Mouse (Mus musculus) myocyte (in vitro differentiated cells): Measurements from ENCODE around the gene Trpm1. TPM values are rescaled to one million over a fixed set of nuclear protein-coding genes. Genes with fewer than 3 reads are reported as not detected.
A peak's percentile ranks its signal among the peaks of the same experiment; 100 is the strongest.

ENCODE experiments used
- H3K27me3 ChIP-seq: one replicate; pipeline ENCODE4 v1.6.1; 2011; ENCODE audit not compliant: control insufficient read depth, insufficient read depth, insufficient read length
- H3K36me3 ChIP-seq: one replicate; pipeline ENCODE4 v1.6.1; 2011; ENCODE audit not compliant: control insufficient read depth, insufficient read depth
- H3K4me2 ChIP-seq: one replicate; pipeline ENCODE4 v1.6.1; 2011; ENCODE audit warnings: low read depth, control low read depth
- H3K4me3 ChIP-seq: one replicate; pipeline ENCODE4 v1.5.1; 2011; ENCODE audit warnings: mild to moderate bottlenecking, control low read depth, moderate library complexity
- H3K79me2 ChIP-seq: one replicate; pipeline ENCODE4 v1.6.1; 2011; ENCODE audit not compliant: control insufficient read depth, insufficient read depth
- H3ac ChIP-seq: one replicate; pipeline ENCODE4 v1.6.1; 2011; ENCODE audit not compliant: control insufficient read depth, insufficient read length
- CEBPB ChIP-seq: IDR thresholded peaks from 2 replicates; pipeline ENCODE4 v1.6.1; 2011; ENCODE audit warnings: mild to moderate bottlenecking, moderate library complexity; ENCODE audit not compliant: poor library complexity, insufficient read depth, severe bottlenecking
- E2F4 ChIP-seq: IDR thresholded peaks from one replicate; pipeline ENCODE4 v1.6.1; 2011; ENCODE audit warnings: mild to moderate bottlenecking, control low read depth, moderate library complexity; ENCODE audit not compliant: insufficient read depth
- MAX ChIP-seq: IDR thresholded peaks from one replicate; pipeline ENCODE4 v1.6.1; 2011; ENCODE audit warnings: low read depth, mild to moderate bottlenecking, control low read depth
- MYOD1 ChIP-seq, 3 experiments: IDR thresholded peaks; one replicate each; pipeline ENCODE4 v1.6.1; 2011; ENCODE audit warnings: control low read depth in 2 of 3, low read depth in 2 of 3, mild to moderate bottlenecking in 2 of 3, moderate library complexity in 1 of 3; ENCODE audit not compliant: insufficient read length in 2 of 3, control insufficient read depth in 1 of 3
- MYOG ChIP-seq, 3 experiments: IDR thresholded peaks; one replicate each; pipeline ENCODE4 v1.6.1; 2011; ENCODE audit warnings: control low read depth in 2 of 3, low read depth in 2 of 3, mild to moderate bottlenecking in 2 of 3; ENCODE audit not compliant: insufficient read length in 2 of 3, control insufficient read depth in 1 of 3, insufficient read depth in 1 of 3
- POLR2A ChIP-seq: IDR thresholded peaks from one replicate; pipeline ENCODE4 v1.6.1; 2011; ENCODE audit warnings: low read depth, mild to moderate bottlenecking, control low read depth, moderate library complexity; ENCODE audit not compliant: insufficient read length
- POLR2AphosphoS2 ChIP-seq: IDR thresholded peaks from one replicate; pipeline ENCODE4 v1.6.1; 2011; ENCODE audit warnings: low read depth, control low read depth; ENCODE audit not compliant: insufficient read length
- REST ChIP-seq: IDR thresholded peaks from one replicate; pipeline ENCODE4 v1.6.1; 2011; ENCODE audit warnings: mild to moderate bottlenecking, control low read depth, moderate library complexity; ENCODE audit not compliant: insufficient read depth, insufficient read length
- SRF ChIP-seq: IDR thresholded peaks from one replicate; pipeline ENCODE4 v1.6.1; 2011; ENCODE audit warnings: low read depth; ENCODE audit not compliant: control insufficient read depth, insufficient read length
- TCF12 ChIP-seq: IDR thresholded peaks from one replicate; pipeline ENCODE4 v1.6.1; 2011; ENCODE audit warnings: mild to moderate bottlenecking, control low read depth; ENCODE audit not compliant: poor library complexity, insufficient read depth, severe bottlenecking
- TCF3 ChIP-seq: IDR thresholded peaks from one replicate; pipeline ENCODE4 v1.6.1; 2011; ENCODE audit warnings: low read depth, control low read depth; ENCODE audit not compliant: insufficient read length
- USF1 ChIP-seq: IDR thresholded peaks from one replicate; pipeline ENCODE4 v1.6.1; 2011; ENCODE audit warnings: low read depth, mild to moderate bottlenecking, control low read depth, moderate library complexity
- polyA plus RNA-seq: library from polyadenylated mRNA; unstranded; fragments of >200 nt; fragmentation: generic; extraction: Trizol; gene quantifications from one replicate; pipeline ENCODE4 v1.2.1, GENCODE M21; 2012; ENCODE audit warnings: missing spikeins

Trpm1 gene
- polyA plus RNA-seq, 1 experiment = 0.17 TPM

DNA sequence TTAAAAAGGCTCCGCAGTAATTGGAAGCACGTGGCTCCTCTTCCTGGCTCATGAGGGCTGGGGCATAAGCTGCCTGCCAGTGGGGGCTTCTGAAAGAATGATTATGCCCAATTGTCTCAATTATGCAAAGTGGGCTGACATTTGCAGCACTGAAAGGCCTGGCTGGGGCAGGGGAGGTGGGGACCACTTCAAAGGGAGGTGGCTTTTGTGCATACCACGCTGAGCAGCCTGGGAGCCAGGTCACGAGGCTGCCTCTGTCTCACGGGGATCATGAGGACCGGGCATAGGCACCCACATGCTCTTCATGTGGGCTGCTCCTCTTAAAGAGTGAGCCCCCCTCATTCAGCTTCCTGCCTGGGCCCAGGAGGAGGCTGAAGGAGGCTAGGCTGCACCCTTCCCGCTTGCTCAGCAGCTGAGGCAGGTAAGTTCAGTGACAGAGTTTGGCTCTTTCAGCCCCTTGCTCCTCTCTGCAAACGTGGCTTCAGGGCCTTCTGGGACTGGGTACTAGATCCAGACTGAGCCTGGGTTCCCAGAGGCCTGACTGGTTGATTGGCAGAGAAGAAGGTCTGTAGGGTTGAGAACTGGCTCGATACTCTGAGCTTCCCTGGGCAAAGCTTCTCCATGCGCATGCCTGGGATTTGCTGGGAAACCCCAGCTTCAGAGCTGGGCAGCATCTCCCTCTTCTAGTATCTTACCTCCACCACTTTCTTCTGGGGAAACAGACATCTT lies 31.7 kb downstream of the Trpm1 start:
- no peak overlapping the region for H3ac ChIP-seq
- no peak overlapping the region for H3K4me3 ChIP-seq
- H3K36me3 ChIP-seq = no peaks in the 10 kb centered on the region
- TF ChIP-seq SRF = no peak
- TF ChIP-seq MAX = no peak
- TF ChIP-seq E2F4 = no peak
- TF ChIP-seq POLR2A = no peak
- no peak for TF ChIP-seq CEBPB
- TF ChIP-seq MYOG (IDR thresholded peaks at IDR 0.05; ENCODE audit: control insufficient read depth in 1 of 3, insufficient read depth in 1 of 3, insufficient read length in 2 of 3, low read depth in 2 of 3) = no peak
- no peak for TF ChIP-seq REST
- no peaks in the 10 kb centered on the region for H3K79me2 ChIP-seq
- H3K27me3 ChIP-seq = no peaks in the 10 kb centered on the region
- H3K4me2 ChIP-seq = no peak overlapping the region

DNA sequence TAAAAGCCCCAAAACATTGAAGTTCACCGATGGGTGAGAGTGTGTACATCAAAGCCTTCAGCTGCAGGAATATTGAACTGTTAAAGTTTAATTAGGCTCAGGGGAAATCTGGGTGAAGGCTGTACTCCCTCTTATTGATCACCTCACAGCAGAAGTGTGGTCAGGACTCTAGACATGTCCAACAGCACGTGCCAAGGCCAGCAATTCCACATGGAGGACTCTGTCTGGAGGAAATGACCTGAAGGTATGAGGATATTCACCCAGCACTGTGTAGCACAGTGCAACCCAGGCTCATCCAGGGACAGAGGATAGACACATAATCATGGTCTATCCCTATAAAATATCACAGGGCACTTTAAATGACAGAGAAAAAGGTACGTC lies 32.3 kb downstream of the Trpm1 start:
- Histone ChIP-seq H3K36me3 (no peaks in the 10 kb centered on the region), H3K79me2 (no peaks in the 10 kb centered on the region), H3K4me3 (no peak overlapping the region), H3K4me2 (no peak overlapping the region), H3K27me3 (no peaks in the 10 kb centered on the region), H3ac (no peak overlapping the region)
- TF ChIP-seq POLR2AphosphoS2 = no peak
- TF ChIP-seq TCF12 = no peak
- no peak for TF ChIP-seq TCF3
- TF ChIP-seq REST = no peak
- no peak for TF ChIP-seq POLR2A
- no peak for TF ChIP-seq MAX
- no peak for TF ChIP-seq MYOD1 (IDR thresholded peaks at IDR 0.05; ENCODE audit: control insufficient read depth in 1 of 3, insufficient read length in 2 of 3, low read depth in 2 of 3)

DNA sequence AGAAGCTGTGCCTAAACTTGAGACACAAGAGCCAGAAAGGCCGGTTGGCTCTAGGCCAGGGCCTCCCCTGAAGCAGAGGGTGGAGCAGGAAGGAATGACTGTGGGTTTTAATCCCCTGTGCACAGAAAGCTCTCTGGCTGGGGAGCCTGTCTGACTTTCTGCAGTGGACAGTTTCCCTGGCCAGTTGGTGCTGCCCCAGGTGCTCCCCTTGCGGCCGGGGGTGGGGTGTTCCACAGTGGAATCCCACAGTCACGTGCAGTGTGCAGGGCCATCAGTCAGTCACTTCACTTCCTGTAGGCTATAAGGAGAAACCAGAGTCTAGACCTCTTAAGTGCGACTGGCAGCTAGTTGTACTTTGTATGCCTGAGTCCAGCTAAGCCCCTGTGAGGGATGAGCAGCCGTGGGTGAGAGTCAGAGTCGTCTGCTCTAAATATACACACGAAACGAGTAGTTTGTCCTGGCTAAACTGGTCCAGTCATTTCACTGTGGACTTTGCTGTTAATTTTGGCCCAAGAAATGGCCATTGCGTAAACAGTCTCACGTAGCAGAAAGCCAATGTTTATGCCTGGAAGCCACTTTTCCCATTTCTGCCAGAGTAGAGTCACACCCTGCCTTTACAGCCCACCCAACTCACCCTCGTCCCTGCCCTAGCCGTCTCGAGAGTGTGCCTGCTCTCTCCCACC lies 38.8 kb downstream of the Trpm1 start:
- peak overlapping the region; percentile 40 for H3K4me2 ChIP-seq

DNA sequence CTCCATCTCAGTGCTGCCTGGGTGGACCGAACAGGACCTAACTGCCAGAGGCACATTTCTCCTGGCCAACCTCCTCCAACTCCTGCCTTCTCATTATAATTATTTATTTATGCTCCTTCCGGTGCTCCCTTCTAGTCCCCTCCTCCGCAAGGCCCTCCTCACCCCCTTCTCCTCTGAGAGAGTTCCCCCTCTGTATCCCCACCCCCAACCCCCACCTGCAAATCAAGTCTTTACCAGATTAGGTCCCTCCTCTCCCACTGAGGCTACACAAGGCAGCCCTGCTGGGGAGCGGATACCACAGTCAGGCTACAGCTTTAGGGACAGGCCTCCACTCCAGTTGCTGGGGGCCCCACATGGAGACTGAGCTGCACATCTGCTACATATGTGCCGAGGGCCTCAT lies 39.8 kb downstream of the Trpm1 start:
- Histone ChIP-seq H3K36me3 (no peaks in the 10 kb centered on the region), H3K79me2 (no peaks in the 10 kb centered on the region), H3K4me3 (no peak overlapping the region), H3ac (no peak overlapping the region), H3K27me3 (no peaks in the 10 kb centered on the region), H3K4me2 (no peak overlapping the region)
- TF ChIP-seq POLR2A (no peak), TCF12 (no peak), MAX (no peak), POLR2AphosphoS2 (no peak), USF1 (no peak), MYOG (IDR thresholded peaks at IDR 0.05; ENCODE audit: control insufficient read depth in 1 of 3, insufficient read depth in 1 of 3, insufficient read length in 2 of 3, low read depth in 2 of 3) (no peak), CEBPB (no peak), REST (no peak), TCF3 (no peak), E2F4 (no peak), MYOD1 (IDR thresholded peaks at IDR 0.05; ENCODE audit: control insufficient read depth in 1 of 3, insufficient read length in 2 of 3, low read depth in 2 of 3) (no peak), SRF (no peak)

More for the DNA sequence above, 38.8 kb downstream of the Trpm1 start:
- H3K79me2 ChIP-seq = no peaks in the 10 kb centered on the region
- H3ac ChIP-seq = no peak overlapping the region
- TF ChIP-seq USF1 (peak; percentile 57), MYOD1 (IDR thresholded peaks at IDR 0.05; ENCODE audit: control insufficient read depth in 1 of 3, insufficient read length in 2 of 3, low read depth in 2 of 3) (peak in 2 of 3 experiments; percentile 46 to 86), TCF12 (no peak), MYOG (IDR thresholded peaks at IDR 0.05; ENCODE audit: control insufficient read depth in 1 of 3, insufficient read depth in 1 of 3, insufficient read length in 2 of 3, low read depth in 2 of 3) (peak in 2 of 3 experiments; percentile 64 to 89)
- H3K36me3 ChIP-seq = no peaks in the 10 kb centered on the region
- H3K27me3 ChIP-seq = no peaks in the 10 kb centered on the region
- no peak overlapping the region for H3K4me3 ChIP-seq

DNA sequence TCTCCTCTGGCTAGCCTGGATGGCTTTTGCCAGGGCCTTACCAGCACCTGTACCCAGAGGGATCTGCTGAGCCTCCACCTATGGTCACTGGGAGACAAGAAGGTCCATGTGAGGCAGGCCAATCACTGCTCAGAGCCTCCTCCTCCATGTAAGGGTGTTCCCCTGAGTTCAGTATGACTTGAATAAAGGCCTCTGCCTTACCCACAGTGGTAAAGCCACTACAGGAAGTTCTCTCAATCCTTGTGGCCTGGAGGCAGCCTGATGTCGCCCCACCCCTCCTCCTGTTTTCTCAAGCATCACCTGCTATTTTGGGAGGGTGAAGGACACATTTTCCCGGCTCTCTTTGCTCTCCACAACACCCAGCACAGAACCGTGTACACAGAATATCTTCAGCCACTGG lies 42.5 kb downstream of the Trpm1 start:
- TF ChIP-seq SRF = no peak
- no peak for TF ChIP-seq TCF12
- no peak for TF ChIP-seq POLR2A
- TF ChIP-seq MYOD1 (IDR thresholded peaks at IDR 0.05; ENCODE audit: control insufficient read depth in 1 of 3, insufficient read length in 2 of 3, low read depth in 2 of 3) = no peak
- TF ChIP-seq MAX = no peak
- no peak for TF ChIP-seq POLR2AphosphoS2
- TF ChIP-seq E2F4 = no peak
- TF ChIP-seq CEBPB = no peak
- no peak for TF ChIP-seq TCF3
- no peak for TF ChIP-seq USF1
- TF ChIP-seq MYOG (IDR thresholded peaks at IDR 0.05; ENCODE audit: control insufficient read depth in 1 of 3, insufficient read depth in 1 of 3, insufficient read length in 2 of 3, low read depth in 2 of 3) = no peak
- no peak for TF ChIP-seq REST
- no peaks in the 10 kb centered on the region for H3K36me3 ChIP-seq
- H3K4me3 ChIP-seq = no peak overlapping the region
- H3K27me3 ChIP-seq = no peaks in the 10 kb centered on the region
- no peaks in the 10 kb centered on the region for H3K79me2 ChIP-seq
- H3K4me2 ChIP-seq = no peak overlapping the region
- H3ac ChIP-seq = no peak overlapping the region
